Mouse (Mus musculus) small intestine, adult 2 months (tissue): ENCODE results near the gene Lrch1.

ENCODE experiments used
- CTCF ChIP-seq: fragments of 200-500 bp; IDR thresholded peaks from 2 replicates; pipeline ENCODE4 v1.5.1; 2012; ENCODE audit warnings: low read depth, mild to moderate bottlenecking, control low read depth, inconsistent platforms, low read length, moderate library complexity, mixed read lengths; ENCODE audit not compliant: insufficient replicate concordance, insufficient read length; ENCODE audit errors: extremely low read depth
- POLR2A ChIP-seq: fragments of 200-500 bp; IDR thresholded peaks from 2 replicates; pipeline ENCODE4 v1.6.1; 2012; ENCODE audit warnings: low read depth, mild to moderate bottlenecking, control low read depth, inconsistent platforms, low read length, moderate library complexity

GRCm38 (mm10) chr14:74871220-74871619 lies 76.5 kb downstream of the Lrch1 start:
- TF ChIP-seq POLR2A (no peak), CTCF (no peak)
